Mouse (Mus musculus): ENCODE data around the gene Abtb2. TPM values are rescaled to one million over a fixed set of nuclear protein-coding genes. Genes with fewer than 3 reads are reported as not detected.

The Abtb2 gene
- total RNA-seq, 4 experiments from 2014 or later, result 22.9 to 27.5 (median 24.8) TPM

DNA sequence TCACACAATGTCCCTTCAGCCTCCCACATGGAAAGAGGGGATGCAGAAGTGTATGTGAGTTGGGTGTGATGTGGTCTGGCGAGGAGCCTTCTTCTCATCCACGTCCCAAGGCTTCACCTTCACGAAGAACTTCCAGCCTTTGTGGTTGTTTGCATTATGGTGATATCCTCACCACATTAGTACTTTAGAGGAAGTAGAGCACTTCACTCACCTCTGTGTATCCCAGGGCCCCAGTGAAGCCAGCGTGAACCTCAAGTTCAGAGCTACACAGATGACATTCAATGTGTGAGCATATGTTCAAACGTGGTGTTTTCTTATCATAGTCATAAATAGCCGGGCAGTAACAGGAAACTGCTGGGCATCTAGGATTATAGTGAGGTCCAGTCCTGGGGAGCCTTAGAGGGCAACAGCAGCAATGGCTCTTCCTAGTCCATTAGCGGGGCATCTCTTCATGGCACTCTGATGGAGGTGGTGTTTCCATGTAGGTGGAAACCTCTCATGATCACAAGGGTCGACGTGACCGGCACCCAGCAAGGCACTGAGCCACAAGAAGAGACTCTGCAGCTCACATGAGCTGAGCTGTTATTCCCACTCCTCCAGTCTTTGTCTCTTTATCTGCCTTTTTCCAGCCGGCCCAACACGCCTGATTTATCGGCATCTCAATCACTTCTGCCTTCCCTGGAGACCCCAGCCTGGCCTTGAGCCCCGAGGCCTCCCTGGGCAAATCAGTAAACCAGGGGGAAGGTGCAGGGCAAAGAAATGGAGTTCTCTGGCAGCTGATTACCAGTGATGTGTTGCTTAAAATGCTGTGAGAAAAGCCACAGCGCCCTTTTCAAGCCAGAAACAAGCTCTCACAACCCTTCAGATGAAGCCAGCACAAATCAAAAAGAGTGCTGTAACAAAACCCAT lies 93.8 kb downstream of the Abtb2 start:
- DNase-seq (ENCODE audit: low spot score), result no peak

DNA sequence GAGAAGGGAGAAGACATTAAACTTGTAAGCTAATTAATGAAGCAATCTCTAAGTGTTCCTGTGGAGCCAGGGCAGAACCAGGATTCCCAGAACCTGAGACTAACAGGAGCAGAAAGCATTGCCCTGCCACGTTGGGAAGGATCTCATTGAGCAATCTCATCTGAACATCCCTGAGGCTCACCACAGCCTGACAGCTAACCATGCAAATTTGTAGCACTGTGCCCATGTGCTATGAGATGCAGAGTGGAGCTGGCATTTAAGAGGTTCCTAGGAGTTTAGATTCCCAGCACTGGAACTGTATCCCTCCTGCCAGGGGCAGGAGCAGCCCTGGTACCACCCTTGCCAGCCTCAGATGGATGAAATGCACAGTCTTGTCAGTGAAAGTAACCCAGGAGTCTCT lies 95.6 kb downstream of the Abtb2 start:
- DNase-seq (ENCODE audit: low spot score), result no peak

DNA sequence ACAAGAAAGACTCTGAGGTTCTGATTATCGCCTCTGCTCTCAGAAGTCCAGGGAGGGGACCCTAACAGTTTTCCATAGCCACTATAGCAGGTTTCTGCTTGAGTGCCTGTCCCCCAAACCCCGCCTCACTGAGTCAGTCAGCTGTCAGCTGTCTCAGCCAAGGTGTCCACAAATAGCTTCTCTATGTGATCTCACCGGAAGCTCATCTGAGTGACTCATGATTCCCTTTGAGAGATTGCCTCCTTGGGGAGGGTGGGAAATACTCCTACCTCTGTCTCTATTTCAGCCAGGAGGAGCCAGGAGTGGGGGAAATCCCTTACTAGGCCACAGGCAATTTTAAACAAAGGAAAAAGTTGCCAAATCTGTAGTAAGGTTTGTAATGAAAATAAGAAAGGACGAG lies 96.0 kb downstream of the Abtb2 start:
- DNase-seq (ENCODE audit: low spot score), result peak; percentile 76

DNA sequence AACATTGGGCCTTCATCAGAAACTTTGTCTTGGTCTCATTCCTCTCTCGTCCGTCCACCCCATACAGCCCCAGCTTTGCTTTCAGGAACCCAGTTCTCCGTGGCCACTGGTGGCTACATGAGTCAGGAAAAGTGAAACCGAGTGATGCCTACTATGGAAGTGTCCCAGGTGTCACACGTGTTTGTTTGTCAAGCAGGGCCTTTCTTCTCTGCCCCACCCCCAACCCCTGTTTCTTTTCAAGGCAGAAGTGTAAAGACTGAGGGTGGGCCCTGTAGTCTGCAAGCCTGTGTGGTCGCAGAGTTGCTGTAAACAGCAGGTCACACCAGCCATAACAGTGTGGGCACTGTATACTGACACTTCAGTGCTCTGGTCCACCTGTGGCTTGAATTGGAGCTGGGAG lies 98.2 kb downstream of the Abtb2 start:
- DNase-seq (ENCODE audit: low spot score), result no peak

DNA sequence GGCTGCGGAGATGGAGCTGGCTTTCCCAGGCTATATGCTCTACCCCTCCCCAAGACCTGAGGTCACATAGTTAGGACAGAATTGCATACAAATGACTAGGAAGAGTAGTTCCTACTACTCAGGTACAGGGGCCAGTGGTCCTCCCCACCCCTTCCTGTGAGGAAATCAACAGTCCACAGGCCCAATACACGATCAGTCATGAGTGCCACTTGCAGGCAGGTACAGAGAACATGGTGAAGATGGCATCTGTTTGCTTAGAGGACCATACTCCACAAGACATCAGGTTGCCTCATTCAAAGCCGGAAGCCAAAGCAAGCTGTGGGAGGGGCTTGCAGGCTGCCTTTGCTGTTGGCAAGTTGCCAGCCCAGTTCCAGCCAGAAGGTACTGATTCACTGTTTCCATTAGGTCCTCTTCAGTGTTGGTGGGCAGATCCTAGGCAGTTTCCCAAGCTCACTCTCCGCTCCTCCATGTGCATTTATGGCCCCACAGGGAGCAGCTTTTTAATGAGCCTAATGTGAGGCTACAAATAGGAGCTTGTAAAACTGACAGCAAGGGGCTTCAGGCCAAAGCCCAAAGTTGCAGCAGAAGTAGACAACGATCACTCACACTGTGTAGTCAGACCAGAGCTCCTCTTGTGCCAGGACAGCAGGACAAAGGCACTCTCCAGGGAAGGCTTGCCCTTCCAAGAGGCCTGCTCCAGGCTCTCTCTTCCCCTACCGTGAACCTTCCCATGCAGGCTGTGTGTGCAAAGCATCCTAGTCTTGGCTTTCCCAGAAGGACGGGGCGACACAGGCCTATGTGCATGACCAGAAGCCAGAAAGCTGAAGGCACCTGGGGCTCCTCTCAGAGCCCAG lies 102.1 kb downstream of the Abtb2 start:
- peak; percentile 36 for DNase-seq (ENCODE audit: low spot score)

DNA sequence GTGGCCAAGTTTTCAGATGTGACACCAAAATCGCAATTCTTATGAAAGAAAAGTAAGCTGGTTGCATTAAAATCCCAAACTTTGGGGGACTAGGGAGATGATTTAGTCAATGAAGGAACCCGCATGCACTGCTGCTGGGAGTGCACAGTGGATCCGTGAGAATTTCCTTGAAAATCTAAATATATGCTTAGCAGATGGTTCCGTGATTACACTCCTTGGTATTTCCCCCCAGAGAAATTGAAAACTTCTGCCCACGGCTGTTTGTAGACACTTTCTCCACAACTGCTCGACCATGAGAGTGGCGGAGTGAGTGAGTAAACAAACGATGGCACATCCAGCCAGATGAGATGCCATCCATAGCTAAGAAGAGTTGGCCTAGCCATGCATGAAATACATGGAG lies 102.8 kb downstream of the Abtb2 start:
- DNase-seq (ENCODE audit: low spot score), result no peak

DNA sequence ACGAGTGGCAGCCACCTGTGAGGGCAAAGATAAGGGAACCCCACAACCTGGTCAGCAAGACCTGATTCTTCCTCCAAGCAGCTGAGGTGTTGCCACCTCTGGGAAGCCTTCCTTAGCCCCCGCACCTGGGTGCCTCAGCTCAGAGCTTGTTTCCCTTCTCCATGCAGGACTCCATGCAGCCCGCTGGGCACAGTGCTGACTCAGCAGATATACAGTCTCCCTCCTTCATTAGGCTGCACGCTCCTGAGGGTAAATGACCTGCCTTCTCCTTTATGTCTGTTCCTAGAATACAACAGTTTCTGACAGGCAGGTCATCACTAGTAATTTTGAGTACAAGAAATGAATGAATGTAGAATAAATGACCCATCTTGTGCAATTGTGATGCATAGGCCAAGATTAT lies 103.5 kb downstream of the Abtb2 start:
- no peak for DNase-seq (ENCODE audit: low spot score)

DNA sequence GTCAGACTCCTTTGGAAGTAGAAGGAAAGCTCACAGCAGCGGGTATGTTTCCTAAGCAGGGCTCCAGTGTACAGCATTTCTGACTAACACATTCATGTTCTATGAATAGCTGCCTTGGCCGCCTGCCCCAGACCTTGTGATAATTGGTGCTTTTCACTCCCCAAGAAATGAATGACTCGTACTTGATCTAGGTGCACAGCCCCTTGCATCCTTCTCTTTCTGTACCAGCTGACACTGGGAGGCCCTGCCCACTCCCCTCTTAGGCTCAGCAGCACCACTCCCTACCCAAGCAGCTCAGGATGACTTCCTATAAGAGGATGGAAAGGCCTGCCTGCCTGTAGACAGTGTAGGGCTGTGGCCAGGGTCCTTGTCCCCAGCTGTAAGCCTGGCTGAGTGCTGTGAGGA lies 104.2 kb downstream of the Abtb2 start:
- DNase-seq (ENCODE audit: low spot score), result peak; percentile 89

DNA sequence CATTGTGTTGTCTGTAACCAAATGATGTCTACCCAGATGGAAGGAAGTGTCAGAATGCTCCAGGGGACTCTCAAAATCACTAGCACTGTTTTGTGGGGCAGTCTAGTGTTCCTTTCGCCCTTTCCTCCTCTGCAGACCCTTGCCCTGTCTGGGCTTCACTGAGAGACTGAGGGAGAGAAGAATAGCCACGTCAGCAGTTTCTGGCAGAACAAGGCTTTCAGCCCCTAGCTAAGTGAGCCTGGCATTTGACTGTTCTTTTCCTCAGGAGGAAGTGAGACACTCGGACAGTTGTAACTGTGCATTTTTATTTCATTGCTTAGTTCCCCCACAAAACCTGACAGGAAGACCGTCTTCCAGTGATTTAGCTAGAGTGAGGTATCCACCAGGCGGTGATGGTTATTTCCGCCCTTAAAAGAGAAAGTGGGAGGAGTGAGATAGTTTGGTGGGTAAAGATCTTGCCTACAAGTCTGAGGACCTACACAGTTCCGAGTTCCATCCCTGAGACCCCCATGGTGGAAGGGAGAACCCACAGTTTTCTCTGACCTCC lies 106.5 kb downstream of the Abtb2 start:
- no peak for DNase-seq (ENCODE audit: low spot score)

DNA sequence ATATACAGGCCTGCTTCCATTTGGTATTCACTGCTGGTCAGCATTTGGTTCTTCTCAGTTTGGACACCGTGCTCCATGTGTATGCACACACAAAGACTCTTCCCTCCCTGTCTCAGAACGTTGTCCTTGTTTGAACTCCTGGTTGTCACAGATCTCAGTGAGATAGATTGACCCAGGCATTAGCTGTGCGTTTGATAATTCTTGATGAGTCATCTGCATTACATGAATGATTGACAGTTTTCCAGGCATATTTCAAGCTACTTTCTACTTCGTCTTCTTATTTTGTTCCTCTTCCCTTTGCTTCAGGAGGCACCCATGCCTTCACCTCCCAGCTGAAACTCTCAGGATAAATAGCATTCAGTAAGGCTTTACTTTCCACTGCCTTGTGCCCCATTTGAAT lies 107.5 kb downstream of the Abtb2 start:
- DNase-seq (ENCODE audit: low spot score), result no peak

DNA sequence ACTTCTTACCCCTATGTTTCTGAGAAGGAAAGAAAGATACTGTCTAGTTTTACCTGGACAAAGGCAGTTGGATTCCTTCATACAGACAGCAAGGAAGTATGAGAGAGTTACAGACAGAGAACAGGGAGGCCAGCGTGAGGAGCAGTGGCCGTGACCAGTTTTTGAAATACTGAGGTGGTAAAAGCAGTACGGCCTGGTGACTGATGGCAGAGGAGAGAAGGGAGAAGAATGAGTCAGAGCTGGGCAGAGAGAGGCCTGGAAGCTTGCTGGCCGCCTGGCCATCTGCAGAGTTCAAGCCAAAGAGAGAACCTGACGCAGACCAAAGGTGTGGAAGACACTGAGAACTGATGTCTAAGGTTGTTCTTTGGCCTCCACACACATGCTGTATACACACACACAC lies 109.3 kb downstream of the Abtb2 start:
- no peak for DNase-seq (ENCODE audit: low spot score)

DNA sequence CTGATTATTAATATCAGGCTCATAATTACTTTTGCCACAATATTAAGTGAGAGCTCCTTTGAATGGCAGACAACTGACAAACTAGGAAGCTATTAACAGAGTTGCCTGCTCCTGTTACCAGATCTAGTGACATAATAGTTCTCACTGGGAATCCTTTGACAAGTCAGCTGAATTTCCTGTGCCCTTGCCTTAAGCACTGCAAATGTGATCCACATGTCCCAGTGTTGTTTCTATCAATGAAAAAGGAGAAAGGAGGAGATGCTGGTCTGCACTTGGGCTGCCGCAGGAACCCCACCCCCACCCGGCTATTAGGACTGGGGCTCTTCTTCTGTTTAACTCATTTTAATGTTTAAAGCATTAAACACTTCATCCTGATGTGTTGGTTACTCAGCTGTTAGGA lies 110.7 kb downstream of the Abtb2 start:
- no peak for DNase-seq (ENCODE audit: low spot score)

DNA sequence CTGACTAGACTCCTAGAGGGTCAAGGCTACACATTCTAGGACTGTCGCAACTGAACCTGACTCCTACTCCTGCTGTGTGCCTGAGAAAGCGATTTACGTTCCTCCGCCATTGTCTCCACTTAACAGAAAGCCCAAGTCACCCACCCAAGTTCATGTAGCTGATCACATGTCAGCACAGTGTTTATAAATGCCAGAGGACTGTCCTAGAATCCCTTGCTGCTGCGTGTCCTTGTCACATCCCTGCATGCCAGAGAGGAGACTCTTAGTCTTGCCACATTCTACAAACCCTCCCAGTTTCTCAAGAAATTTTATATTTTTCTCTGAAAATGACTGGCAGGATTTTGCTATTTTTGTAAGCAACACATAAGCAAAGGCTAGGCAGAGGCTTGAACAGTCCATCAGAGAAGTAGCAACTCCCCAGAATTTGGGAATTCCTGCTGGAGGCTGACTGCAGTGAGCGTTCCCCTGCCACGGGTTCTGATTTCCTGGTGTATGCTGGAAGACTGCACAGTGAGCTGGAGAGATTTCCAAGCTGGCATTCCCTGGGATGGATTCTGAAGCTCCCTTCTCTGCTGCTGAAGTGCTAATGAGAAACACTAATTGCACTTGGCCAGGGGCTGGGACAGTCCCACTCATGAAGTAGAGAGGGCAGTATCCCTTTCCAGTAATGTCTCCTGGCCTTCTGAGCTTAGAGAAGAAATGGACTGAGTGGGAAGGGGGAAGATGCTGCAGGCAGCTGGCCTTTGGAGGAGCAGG lies 111.7 kb downstream of the Abtb2 start:
- no peak for DNase-seq (ENCODE audit: low spot score)

DNA sequence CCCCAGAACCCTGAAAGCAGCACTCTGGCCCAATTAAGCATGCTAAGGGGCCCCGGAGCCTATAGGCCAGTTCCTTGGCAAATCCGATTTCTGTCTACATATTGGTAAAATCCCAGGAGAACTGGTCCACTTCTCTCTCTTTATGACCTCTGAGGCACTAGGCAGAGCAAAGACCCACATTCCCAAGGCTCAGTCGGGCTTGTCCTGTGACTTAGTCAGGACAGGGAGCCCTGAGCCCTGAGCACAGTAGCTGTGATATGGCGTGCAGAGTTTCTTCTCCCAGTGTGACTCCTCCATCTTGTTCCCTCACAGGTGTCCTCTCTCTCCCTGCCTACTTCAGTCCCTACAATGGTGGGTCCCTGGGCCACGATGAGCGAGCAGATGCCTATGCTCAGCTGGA lies 112.3 kb downstream of the Abtb2 start:
- DNase-seq (ENCODE audit: low spot score), result no peak

DNA sequence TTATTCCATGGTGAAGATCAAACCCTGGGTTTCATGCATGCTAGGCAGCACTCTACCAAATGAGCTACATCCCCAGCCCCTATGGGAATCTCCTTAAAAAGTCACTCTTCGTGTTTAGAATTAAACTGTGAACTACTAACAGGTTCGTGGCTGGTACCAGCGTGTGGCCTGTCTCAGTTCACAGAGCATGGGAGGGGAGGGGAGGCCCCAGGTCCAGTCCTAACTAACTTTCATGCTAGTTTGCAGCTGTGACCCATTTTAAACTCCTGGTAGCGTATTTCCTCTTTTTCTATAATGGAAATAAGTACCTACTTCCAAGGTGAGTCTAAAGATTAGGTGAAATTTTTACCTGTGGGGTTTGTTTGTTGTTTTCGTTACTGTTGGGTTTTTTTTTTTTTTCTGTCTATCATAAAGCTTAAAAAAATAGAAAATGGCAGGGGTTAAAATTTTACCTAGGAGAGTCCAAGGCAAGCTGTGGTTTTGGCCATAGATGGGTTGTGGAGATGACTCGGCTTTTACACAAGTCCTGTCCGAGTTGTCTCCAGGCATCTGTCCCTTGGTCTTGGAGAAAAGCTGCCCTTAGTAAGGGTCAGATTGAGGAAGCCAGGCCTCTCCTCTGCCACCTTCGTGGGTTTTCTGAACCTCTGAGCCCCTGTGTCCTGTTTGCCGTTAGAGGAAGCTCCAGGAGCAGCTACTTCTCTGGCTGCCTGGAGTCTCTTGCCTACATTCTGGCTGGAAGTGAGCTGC lies 114.4 kb downstream of the Abtb2 start:
- DNase-seq (ENCODE audit: low spot score), result no peak

DNA sequence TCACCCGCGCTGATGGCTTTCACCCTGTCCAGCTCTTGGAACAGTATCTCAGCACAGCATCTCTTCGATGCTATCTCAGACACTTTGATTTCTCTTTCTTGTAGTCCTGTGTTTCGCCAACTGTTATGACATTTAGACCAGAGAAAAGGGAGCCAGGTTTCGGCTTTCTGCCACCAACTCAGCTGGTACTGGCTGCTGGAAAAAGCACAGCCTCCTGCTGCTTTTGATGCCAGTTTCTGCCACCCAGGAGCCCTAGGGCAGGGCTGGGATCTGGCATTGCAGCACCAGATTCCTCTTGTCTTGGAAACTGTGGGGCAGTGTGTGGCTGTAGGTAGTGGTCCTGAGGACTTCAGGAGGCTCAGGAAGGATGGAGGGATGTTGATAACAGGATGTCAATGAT lies 115.0 kb downstream of the Abtb2 start:
- no peak for DNase-seq (ENCODE audit: low spot score)

DNA sequence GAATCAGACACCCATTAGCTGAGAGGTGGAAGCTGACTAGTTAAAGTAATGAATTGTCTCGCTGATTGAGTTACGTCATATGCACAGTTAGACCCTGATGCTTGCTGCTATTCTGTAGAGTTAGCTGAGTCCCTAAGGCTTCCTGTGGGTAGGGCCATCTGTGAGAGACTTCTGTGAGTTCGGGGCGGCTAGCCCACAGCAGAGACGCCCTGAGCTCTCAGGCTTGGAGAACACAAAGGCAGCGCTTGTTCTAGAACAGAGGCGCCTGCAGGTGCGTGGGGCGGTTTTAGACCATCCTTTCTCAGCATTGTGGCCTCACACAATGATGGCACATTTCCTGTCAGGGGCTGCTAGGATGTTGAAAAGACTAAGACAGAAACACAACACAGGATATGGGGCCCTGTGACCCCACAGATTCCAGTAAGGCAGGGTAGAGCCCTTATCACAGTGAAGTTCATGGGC lies 116.2 kb downstream of the Abtb2 start:
- no peak for DNase-seq (ENCODE audit: low spot score)

DNA sequence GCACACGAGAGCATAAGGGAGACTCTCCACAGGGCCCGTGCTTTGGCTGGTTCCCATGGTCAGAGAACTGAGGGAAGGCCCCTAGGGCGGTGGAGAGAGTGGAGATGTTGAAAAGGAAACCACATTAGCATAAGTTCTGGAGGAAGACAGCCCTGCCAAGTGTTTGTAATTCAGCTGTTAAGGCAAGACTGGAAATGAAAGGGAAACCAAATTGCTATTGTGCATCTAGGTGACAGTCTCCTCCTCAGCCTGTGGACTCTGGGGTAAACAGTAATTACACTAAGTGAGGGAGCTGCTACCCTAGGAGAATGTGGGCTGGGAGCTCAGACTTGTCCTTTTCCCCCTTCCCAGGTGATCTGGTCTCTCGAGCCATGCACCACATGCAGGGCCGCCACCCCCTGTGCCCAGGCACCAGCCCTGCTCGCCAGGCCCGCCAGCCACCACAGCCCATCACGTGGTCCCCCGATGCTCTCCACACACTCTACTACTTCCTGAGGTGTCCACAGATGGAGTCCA lies 116.9 kb downstream of the Abtb2 start:
- DNase-seq (ENCODE audit: low spot score), result no peak

DNA sequence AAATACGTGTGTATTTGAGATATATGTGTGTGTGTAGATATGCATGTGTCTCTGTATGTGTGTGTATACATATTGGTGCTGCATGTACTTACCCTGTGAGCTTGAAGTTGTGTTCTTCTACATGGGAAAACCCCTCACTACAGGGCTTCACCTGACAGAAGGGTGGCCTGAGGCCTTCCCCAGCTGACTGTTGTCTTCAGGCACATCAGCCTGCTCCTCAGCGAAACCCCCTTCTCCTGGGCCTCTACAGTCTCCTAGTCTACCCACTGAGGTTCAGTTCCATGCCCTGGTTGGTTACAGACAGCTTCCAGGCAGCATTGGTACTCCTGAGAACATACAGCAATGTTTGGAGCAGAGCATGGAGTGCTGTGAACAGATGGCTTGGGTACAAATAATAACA lies 118.3 kb downstream of the Abtb2 start:
- DNase-seq (ENCODE audit: low spot score), result no peak

DNA sequence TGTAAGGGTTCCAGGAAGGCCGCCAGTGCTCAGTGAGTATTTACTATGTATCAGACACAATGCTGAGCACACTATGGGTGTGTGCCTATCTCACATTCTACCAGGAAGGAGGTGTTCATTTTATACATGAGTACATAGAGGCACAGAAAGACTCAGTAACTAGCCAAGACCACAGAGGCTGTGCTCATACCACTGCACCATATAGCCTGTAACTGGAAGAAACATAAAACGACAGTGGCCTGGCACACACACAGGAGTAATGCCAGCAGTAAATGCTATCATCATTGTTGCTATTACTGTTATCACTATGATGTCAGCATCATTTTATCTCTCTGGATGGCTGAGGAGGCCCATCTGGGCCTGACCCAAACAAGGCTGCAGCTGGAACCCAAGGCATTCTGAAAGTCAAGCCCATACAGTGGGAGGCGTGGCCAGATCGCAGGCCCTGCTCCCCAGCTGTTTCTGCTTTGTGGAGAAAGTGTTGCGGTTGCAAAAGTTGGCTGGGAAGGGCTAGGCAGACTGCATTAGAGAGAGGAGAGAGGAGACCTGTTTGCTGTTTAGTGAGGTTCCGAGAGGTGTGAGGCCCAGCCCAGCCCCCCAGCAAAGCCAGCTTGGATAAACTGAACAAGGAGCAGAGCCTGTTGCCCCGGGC lies 118.9 kb downstream of the Abtb2 start:
- DNase-seq (ENCODE audit: low spot score), result no peak

Data from heart, adult 8-10 months (tissue).